Mouse (Mus musculus) frontal cortex, postnatal 14 days (tissue): ENCODE results near the gene Glb1l2.

Source experiments
- DNase-seq, 2 experiments: peaks; one replicate each; pipeline ENCODE4 v3.0.0; 2022; ENCODE audit warnings: low spot score in 2 of 2

Glb1l2 gene

GRCm38 (mm10) chr9:26805935-26806666 is at the start of gene Glb1l2:
Gene Glb1l2, minus strand, starts transcription at chr9:26806468.
- DNase-seq, result peak; percentile 78 to 80

GRCm38 (mm10) chr9:26831089-26831488 is 24.8 kb upstream of the Glb1l2 start:
- DNase-seq, result no peak

GRCm38 (mm10) chr9:26819942-26820341 is 13.7 kb upstream of the Glb1l2 start:
- DNase-seq, result no peak

DNA sequence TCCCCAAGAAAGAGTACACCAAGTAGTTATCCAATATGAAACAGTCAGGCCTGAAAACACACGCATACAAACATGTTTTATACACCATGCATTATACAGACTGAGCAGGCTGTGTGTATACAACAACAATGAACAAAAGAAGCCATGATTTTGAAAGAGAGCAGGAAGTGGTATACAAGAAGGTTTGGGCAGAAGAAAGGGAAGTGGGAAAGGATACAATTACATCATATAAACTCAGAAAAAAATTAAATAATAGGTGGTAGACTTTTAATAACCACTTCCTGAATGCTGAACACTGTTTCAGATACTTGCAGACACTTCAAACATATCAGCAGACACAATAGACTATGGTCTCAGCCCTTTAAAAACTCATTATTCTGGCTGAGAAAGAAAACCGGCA is 2.5 kb upstream of the Glb1l2 start:
- no peak for DNase-seq

GRCm38 (mm10) chr9:26804321-26804720 is 1.9 kb downstream of the Glb1l2 start:
- no peak for DNase-seq

- no peak for DNase-seq
Measured at GRCm38 (mm10) chr9:26800357-26800756, 5.9 kb downstream of the Glb1l2 start.

- DNase-seq, result no peak
Measured at GRCm38 (mm10) chr9:26798731-26799130, 7.5 kb downstream of the Glb1l2 start.

DNA sequence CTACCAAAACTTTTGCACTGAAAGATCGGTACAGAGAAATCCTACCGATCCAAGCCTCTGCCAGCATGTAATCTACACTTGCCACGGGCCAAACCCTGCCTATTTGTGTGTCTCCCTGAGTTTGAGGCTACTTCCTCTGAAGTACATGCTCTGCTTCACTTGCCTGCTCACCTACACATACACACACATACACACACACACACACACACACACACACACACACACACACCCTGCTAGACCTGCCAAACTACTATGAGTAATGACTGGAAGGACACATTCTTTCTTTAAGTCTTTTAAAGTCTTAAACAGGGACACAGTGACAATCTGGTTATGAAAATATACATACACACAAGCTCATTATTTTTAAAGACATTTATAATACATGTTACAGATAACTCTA is 8.1 kb downstream of the Glb1l2 start:
- DNase-seq, result no peak

- DNase-seq, result no peak
Measured at GRCm38 (mm10) chr9:26792829-26793228, 13.4 kb downstream of the Glb1l2 start.

DNA sequence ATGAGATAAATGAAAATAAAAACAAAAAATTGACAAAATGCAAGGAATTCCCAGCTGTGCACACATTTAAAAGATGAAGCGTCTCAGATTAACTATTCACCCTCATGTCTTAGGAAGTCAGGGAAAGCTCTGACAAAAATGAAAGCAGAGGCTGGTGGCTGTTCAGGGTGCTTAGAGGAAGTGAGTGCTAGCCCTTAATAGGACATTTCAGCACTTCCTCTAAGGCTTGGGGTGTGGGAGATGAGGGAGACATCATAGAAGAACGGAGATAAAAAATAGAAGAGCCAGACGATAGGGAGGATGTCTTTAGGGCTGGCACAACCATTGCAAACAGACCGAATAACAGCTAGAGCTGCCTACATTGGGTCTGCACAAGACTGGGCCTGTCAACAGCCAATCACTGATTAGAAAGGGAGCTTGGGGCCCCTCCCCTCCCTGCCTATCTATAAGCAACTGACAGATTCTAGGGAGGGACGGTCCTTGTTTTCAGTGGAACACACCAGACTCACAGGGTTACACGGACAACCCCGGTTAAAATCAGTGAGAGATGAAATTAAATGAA is 22.8 kb downstream of the Glb1l2 start:
- DNase-seq, result no peak

- no peak for DNase-seq
Measured at GRCm38 (mm10) chr9:26778421-26778820, 27.8 kb downstream of the Glb1l2 start.

DNA sequence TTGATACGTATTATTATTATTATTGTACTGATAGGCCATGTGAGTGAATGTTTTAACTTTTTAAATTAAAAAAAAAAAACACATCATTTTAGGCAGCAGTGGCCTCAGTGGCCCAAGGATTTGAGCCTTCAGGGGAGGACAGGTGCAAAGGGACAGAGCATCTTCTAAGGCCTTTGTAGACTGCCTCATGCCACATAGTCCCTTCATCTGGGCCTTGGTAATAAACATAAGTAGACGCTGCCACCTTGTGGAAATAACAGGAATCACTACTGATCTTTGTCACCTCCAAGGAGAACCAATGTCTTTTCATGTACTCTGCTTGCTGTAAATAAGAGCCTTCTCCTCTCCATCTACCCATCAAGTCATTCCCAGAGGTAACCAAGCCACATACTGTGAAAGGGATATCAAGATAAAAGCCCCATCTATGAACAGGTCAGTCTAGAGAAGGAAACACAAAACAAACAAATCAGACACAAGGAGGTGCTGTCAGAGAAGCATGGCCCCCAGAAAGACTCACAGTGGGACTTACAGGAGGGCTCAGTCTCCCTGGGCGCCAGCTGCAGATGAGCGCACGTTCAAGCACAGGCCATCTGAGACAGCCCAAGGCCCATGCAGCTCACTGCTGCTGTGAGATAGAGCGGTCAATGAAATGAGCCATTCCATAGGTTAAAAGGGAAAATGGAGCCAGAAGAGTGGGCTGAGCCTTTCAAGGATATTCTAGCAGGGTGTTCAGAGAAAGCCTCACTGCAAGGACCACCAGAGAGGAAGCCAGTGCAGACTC is 30.0 kb downstream of the Glb1l2 start:
- DNase-seq, result peak in 1 of 2 experiments; percentile 45

DNA sequence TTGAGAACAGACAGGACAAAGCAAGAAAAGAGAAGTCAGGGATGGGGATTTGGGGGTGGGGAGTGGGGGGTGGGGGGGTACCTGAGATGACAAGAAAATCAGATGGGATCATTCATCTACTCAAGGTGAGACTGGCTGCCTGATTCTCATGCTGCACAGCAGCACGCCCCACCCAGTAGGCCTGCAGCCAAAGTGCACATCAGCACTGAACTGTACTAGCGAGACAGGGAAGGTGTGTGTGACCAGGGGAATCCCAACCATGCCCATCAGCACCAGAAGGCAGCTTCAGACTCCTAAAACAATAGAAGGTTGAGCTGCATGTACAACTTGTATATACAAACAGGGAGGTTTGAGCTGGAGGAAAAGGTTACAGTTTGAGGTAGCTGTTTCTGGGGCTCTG is 30.6 kb downstream of the Glb1l2 start:
- no peak for DNase-seq

GRCm38 (mm10) chr9:26768181-26768580 is 38.1 kb downstream of the Glb1l2 start:
- DNase-seq, result no peak

DNA sequence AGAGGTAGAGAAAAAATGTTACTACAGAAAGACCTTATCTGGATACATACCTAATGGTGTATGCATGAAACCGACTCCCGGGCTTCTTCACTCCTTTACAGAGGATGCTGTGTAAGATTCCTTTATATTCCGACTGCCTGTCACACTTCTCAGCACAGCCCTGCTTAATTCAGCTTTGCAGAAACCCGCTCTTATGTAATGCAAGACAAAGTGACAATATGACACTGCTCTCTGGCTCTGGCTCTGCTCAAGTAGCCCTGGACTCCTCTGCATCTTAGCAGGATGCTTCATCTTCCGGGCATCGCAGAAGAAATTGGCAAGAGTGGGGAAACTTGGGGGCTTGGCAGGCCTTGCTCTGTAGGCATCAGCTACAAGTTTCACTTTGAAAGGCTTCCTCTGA is 43.8 kb downstream of the Glb1l2 start:
- DNase-seq, result no peak

- DNase-seq, result no peak
Measured at GRCm38 (mm10) chr9:26760576-26760975, 45.7 kb downstream of the Glb1l2 start.

GRCm38 (mm10) chr9:26760081-26760480 is 46.2 kb downstream of the Glb1l2 start:
- DNase-seq, result peak; percentile 46 to 63

DNA sequence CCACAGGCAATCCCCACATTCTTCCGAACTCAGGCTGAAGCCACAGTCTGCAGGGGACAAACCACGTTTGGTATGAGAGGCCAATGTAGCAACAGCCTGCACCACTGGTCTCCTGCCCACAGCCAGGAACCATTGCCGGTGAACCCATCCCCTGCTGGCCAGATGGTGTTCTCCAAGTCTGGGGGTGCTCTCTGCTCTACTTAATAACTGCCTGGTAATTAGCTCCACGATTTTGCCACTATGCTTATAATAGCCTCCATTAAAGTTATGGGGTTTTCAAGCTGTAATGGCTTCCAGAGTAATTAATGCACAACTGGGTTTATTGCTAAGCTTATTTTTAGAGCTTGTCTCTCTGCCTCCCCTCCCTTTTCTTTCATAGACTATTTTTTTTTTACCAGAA is 57.4 kb downstream of the Glb1l2 start:
- no peak for DNase-seq

GRCm38 (mm10) chr9:26747121-26747520 is 59.1 kb downstream of the Glb1l2 start:
- no peak for DNase-seq

- peak in 1 of 2 experiments; percentile 42 for DNase-seq
Measured at GRCm38 (mm10) chr9:26742817-26743216, 63.5 kb downstream of the Glb1l2 start.

- DNase-seq, result no peak
Measured at GRCm38 (mm10) chr9:26737116-26737515, 69.2 kb downstream of the Glb1l2 start.

- peak in 1 of 2 experiments; percentile 39 for DNase-seq
Measured at GRCm38 (mm10) chr9:26733986-26734385, 72.3 kb downstream of the Glb1l2 start.
